Mouse (Mus musculus): ENCODE measurements around the gene Gpr152. TPM values are rescaled to one million over a fixed set of nuclear protein-coding genes. Genes with fewer than 3 reads are reported as not detected.
A peak's percentile ranks its signal among the peaks of the same experiment; 100 is the strongest.

The Gpr152 gene
- polyA plus RNA-seq (2015; fragmentation: Nextera tagmentation; extraction: Ambion mirVana) = 0.03 TPM in 1 of 2 replicates, not detected in the other

- no peak for TF ChIP-seq CTCF (IDR thresholded peaks at IDR 0.05; ENCODE audit: low read depth)
- Histone ChIP-seq H3K36me3 (ENCODE audit: insufficient read depth, low read length) (no peaks in the 10 kb centered on the region), H3K9me3 (replicated peaks; ENCODE audit: low read length) (no peaks in the 10 kb centered on the region), H3K4me3 (replicated peaks; ENCODE audit: low read depth, low read length) (no peak within 1 kb of the TSS), H3K9ac (ENCODE audit: low read depth, low read length) (0 out of 2 replicates have a peak within 1 kb of the TSS, but pooled peaks have one; percentile 8), H3K27me3 (ENCODE audit: insufficient read depth, low read length) (no peaks in the 10 kb centered on the region), H3K4me2 (ENCODE audit: low read length) (no peak within 1 kb of the TSS), H3K4me1 (replicated peaks; ENCODE audit: insufficient read depth, low read length) (no peaks in the 10 kb centered on the region), H3K27ac (no peak within 1 kb of the TSS)
- ATAC-seq (replicated peaks; ENCODE audit: low FRiP score, low read depth) = no peak
- no peak for DNase-seq (ENCODE audit: low spot score)
- WGBS = 81% methylated on average over 2 of the region's 2 CpGs
These were observed at the start of gene Gpr152 for GRCm38 (mm10) chr19:4139446-4139845. Gpr152 (plus strand) TSS chr19:4139787.

- 92% methylated on average over 3 of the region's 3 CpGs for WGBS
- Histone ChIP-seq H3K9ac (ENCODE audit: low read depth, low read length) (no peak overlapping the region), H3K4me2 (ENCODE audit: low read length) (no peak overlapping the region), H3K9me3 (replicated peaks; ENCODE audit: low read length) (no peaks in the 10 kb centered on the region), H3K4me1 (replicated peaks; ENCODE audit: insufficient read depth, low read length) (no peaks in the 10 kb centered on the region), H3K36me3 (ENCODE audit: insufficient read depth, low read length) (no peaks in the 10 kb centered on the region), H3K27ac (no peak overlapping the region), H3K4me3 (replicated peaks; ENCODE audit: low read depth, low read length) (no peak overlapping the region), H3K27me3 (ENCODE audit: insufficient read depth, low read length) (no peaks in the 10 kb centered on the region)
- ATAC-seq (replicated peaks; ENCODE audit: low FRiP score, low read depth) = no peak
- TF ChIP-seq CTCF (IDR thresholded peaks at IDR 0.05; ENCODE audit: low read depth) = no peak
- no peak for DNase-seq (ENCODE audit: low spot score)
These were observed 49.1 kb upstream of the Gpr152 start for GRCm38 (mm10) chr19:4090446-4090845.

- WGBS = 55% methylated on average over 2 of the region's 2 CpGs
- no peak overlapping the region for H3K4me3 ChIP-seq (replicated peaks; ENCODE audit: low read depth, low read length)
These were observed 48.2 kb upstream of the Gpr152 start for GRCm38 (mm10) chr19:4091383-4091782.

GRCm38 (mm10) chr19:4092750-4093149 is 46.8 kb upstream of the Gpr152 start:
- H3K4me1 ChIP-seq (replicated peaks; ENCODE audit: insufficient read depth, low read length) = peaks cover 5% of the 10 kb centered on the region; the same call in 1 of the 2 replicates
- no peak overlapping the region for H3K4me2 ChIP-seq (ENCODE audit: low read length)
- no peak for TF ChIP-seq CTCF (IDR thresholded peaks at IDR 0.05; ENCODE audit: low read depth)
- H3K27ac ChIP-seq = no peak overlapping the region
- H3K4me3 ChIP-seq (replicated peaks; ENCODE audit: low read depth, low read length) = no peak overlapping the region
- no peaks in the 10 kb centered on the region for H3K27me3 ChIP-seq (ENCODE audit: insufficient read depth, low read length)
- 34% methylated on average over 3 of the region's 3 CpGs for WGBS
- ATAC-seq (replicated peaks; ENCODE audit: low FRiP score, low read depth) (no peak), DNase-seq (ENCODE audit: low spot score) (no peak)
- H3K9me3 ChIP-seq (replicated peaks; ENCODE audit: low read length) = no peaks in the 10 kb centered on the region
- no peaks in the 10 kb centered on the region for H3K36me3 ChIP-seq (ENCODE audit: insufficient read depth, low read length)
- no peak overlapping the region for H3K9ac ChIP-seq (ENCODE audit: low read depth, low read length)

More at GRCm38 (mm10) chr19:4091383-4091782, 48.2 kb upstream of the Gpr152 start:
- Histone ChIP-seq H3K9me3 (replicated peaks; ENCODE audit: low read length) (no peaks in the 10 kb centered on the region), H3K9ac (ENCODE audit: low read depth, low read length) (no peak overlapping the region), H3K4me2 (ENCODE audit: low read length) (no peak overlapping the region), H3K27me3 (ENCODE audit: insufficient read depth, low read length) (no peaks in the 10 kb centered on the region), H3K27ac (no peak overlapping the region), H3K4me1 (replicated peaks; ENCODE audit: insufficient read depth, low read length) (no peaks in the 10 kb centered on the region), H3K36me3 (ENCODE audit: insufficient read depth, low read length) (no peaks in the 10 kb centered on the region)
- TF ChIP-seq CTCF (IDR thresholded peaks at IDR 0.05; ENCODE audit: low read depth) = no peak
- no peak for DNase-seq (ENCODE audit: low spot score)
- ATAC-seq (replicated peaks; ENCODE audit: low FRiP score, low read depth) = no peak

GRCm38 (mm10) chr19:4093772-4094171 is 45.8 kb upstream of the Gpr152 start:
- Histone ChIP-seq H3K4me2 (ENCODE audit: low read length) (no peak overlapping the region), H3K27me3 (ENCODE audit: insufficient read depth, low read length) (no peaks in the 10 kb centered on the region), H3K9ac (ENCODE audit: low read depth, low read length) (no peak overlapping the region), H3K9me3 (replicated peaks; ENCODE audit: low read length) (no peaks in the 10 kb centered on the region), H3K36me3 (ENCODE audit: insufficient read depth, low read length) (no peaks in the 10 kb centered on the region), H3K4me1 (replicated peaks; ENCODE audit: insufficient read depth, low read length) (peaks cover 7% of the 10 kb centered on the region; the same call in 1 of the 2 replicates), H3K4me3 (replicated peaks; ENCODE audit: low read depth, low read length) (no peak overlapping the region), H3K27ac (no peak overlapping the region)
- DNase-seq (ENCODE audit: low spot score) = no peak
- 53% methylated on average over 7 of the region's 7 CpGs for WGBS
- TF ChIP-seq CTCF (IDR thresholded peaks at IDR 0.05; ENCODE audit: low read depth) = no peak
- ATAC-seq (replicated peaks; ENCODE audit: low FRiP score, low read depth) = no peak

GRCm38 (mm10) chr19:4094348-4094747 is 45.2 kb upstream of the Gpr152 start:
- H3K4me2 ChIP-seq (ENCODE audit: low read length) = no peak overlapping the region
- no peaks in the 10 kb centered on the region for H3K36me3 ChIP-seq (ENCODE audit: insufficient read depth, low read length)
- WGBS = 85% methylated on average over 3 of the region's 3 CpGs
- no peaks in the 10 kb centered on the region for H3K27me3 ChIP-seq (ENCODE audit: insufficient read depth, low read length)
- ATAC-seq (replicated peaks; ENCODE audit: low FRiP score, low read depth) (no peak), DNase-seq (ENCODE audit: low spot score) (no peak)
- no peak for TF ChIP-seq CTCF (IDR thresholded peaks at IDR 0.05; ENCODE audit: low read depth)
- H3K9ac ChIP-seq (ENCODE audit: low read depth, low read length) = no peak overlapping the region
- H3K4me3 ChIP-seq (replicated peaks; ENCODE audit: low read depth, low read length) = no peak overlapping the region
- peaks cover 11% of the 10 kb centered on the region; the same call in 1 of the 2 replicates for H3K4me1 ChIP-seq (replicated peaks; ENCODE audit: insufficient read depth, low read length)
- no peak overlapping the region for H3K27ac ChIP-seq
- no peaks in the 10 kb centered on the region for H3K9me3 ChIP-seq (replicated peaks; ENCODE audit: low read length)

- Histone ChIP-seq H3K9me3 (replicated peaks; ENCODE audit: low read length) (no peaks in the 10 kb centered on the region), H3K9ac (ENCODE audit: low read depth, low read length) (no peak overlapping the region), H3K36me3 (ENCODE audit: insufficient read depth, low read length) (no peaks in the 10 kb centered on the region), H3K27ac (no peak overlapping the region), H3K4me1 (replicated peaks; ENCODE audit: insufficient read depth, low read length) (peaks cover 16% of the 10 kb centered on the region; the same call in 1 of the 2 replicates), H3K4me3 (replicated peaks; ENCODE audit: low read depth, low read length) (no peak overlapping the region), H3K27me3 (ENCODE audit: insufficient read depth, low read length) (no peaks in the 10 kb centered on the region), H3K4me2 (ENCODE audit: low read length) (no peak overlapping the region)
- TF ChIP-seq CTCF (IDR thresholded peaks at IDR 0.05; ENCODE audit: low read depth) = no peak
- ATAC-seq (replicated peaks; ENCODE audit: low FRiP score, low read depth) (no peak), DNase-seq (ENCODE audit: low spot score) (no peak)
- 76% methylated on average over 5 of the region's 5 CpGs for WGBS
These were observed 44.7 kb upstream of the Gpr152 start for GRCm38 (mm10) chr19:4094774-4095303.
